Mouse (Mus musculus): ENCODE measurements around the gene Laptm4a. TPM values are rescaled to one million over a fixed set of nuclear protein-coding genes. Genes with fewer than 3 reads are reported as not detected.

The Laptm4a gene
- polyA plus RNA-seq, 1 experiment from 2014 or later, result 173 TPM

DNA sequence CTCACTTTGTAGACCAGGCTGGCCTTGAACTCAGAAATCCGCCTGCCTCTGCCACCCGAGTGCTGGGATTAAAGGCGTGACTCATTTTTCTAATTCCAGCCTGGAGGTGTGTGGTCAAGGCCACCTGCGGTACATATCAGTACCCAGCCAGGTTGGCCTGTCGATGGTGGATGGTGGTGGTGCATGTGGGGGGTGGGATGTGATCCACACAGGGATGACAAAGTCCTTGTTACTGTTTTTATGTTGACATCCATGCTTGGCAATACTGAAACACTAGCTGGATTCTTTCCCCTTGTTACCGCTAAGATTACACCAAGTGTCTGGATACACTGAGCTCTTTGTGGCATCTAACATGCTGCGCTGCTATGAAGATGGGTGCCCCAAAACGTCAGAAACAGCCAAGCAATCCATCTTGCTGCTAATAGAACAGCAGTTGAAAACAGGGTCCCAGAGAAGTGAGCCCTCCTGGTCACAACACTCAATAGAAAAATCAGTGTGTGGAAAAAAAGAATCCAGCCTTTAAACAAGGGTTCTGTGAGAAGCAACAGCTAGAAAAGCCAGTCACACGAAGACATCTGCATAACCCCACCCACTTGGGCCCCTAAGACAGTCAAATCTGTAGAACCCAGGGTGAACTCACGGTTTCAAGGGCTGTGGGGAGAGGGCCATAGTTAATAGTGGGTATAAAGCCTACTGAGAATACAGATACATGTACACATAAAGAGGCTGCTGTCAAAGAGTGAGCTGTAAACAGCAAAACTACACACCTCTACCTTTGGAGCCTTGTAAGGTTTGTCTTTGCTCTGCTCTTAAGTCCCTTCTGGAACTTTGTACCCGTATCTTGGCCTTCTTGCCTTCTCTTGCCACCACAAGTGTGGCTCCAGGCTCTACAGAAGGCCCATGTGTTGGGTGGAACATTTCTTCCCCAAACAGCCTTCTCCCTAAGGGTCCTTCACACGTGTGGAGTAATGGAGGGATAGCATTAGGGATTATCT is 18.8 kb downstream of the Laptm4a start:
- H3K36me3 ChIP-seq (replicated peaks; ENCODE audit: control insufficient read depth, insufficient read depth), result peaks cover 44% of the 10 kb centered on the region
- H3K27me3 ChIP-seq (ENCODE audit: control insufficient read depth, insufficient read depth, low read length), result no peaks in the 10 kb centered on the region
- no peaks in the 10 kb centered on the region for H3K9me3 ChIP-seq (ENCODE audit: control insufficient read depth, low read length)
- H3K4me1 ChIP-seq (replicated peaks; ENCODE audit: control insufficient read depth, insufficient read depth, low read length), result no peaks in the 10 kb centered on the region
- no peak overlapping the region for H3K27ac ChIP-seq
- ATAC-seq (ENCODE audit: low FRiP score) (no peak), DNase-seq (ENCODE audit: low spot score) (no peak)
- H3K4me2 ChIP-seq (replicated peaks), result no peak overlapping the region
- H3K4me3 ChIP-seq (replicated peaks; ENCODE audit: low read length), result no peak overlapping the region
- WGBS, result 70% methylated on average over 12 of the region's 12 CpGs
- H3K9ac ChIP-seq, result no peak overlapping the region

DNA sequence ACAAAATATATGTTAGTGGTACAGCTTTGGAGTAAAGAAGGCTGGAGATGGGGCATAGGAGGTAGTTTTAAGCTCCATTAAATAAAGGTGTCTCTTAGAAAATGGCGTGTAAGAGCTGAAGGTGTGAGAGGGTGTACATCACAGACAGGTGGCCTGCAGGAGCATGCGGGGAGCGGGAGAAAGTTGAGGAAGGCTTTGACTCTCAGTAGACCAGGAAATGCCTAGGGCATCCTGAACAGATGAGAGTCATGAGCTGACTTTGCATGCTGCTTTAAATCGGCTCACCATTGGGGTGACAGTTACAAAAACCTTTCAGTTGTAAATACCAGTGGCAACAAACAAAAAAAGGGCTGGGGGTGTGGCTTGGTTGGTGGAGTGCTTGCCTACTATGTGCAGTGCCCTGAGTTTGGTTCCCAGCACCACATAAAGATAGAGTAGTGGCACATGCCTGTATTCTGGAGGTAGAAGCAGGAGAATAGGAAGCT is 19.7 kb downstream of the Laptm4a start:
- Histone ChIP-seq H3K4me1 (replicated peaks; ENCODE audit: control insufficient read depth, insufficient read depth, low read length) (no peaks in the 10 kb centered on the region), H3K9ac (no peak overlapping the region), H3K36me3 (replicated peaks; ENCODE audit: control insufficient read depth, insufficient read depth) (peaks cover 35% of the 10 kb centered on the region), H3K9me3 (ENCODE audit: control insufficient read depth, low read length) (no peaks in the 10 kb centered on the region), H3K27ac (no peak overlapping the region), H3K4me2 (replicated peaks) (no peak overlapping the region), H3K4me3 (replicated peaks; ENCODE audit: low read length) (no peak overlapping the region), H3K27me3 (ENCODE audit: control insufficient read depth, insufficient read depth, low read length) (no peaks in the 10 kb centered on the region)
- ATAC-seq (ENCODE audit: low FRiP score) (no peak), DNase-seq (ENCODE audit: low spot score) (no peak)
- 73% methylated on average over 4 of the region's 4 CpGs for WGBS

DNA sequence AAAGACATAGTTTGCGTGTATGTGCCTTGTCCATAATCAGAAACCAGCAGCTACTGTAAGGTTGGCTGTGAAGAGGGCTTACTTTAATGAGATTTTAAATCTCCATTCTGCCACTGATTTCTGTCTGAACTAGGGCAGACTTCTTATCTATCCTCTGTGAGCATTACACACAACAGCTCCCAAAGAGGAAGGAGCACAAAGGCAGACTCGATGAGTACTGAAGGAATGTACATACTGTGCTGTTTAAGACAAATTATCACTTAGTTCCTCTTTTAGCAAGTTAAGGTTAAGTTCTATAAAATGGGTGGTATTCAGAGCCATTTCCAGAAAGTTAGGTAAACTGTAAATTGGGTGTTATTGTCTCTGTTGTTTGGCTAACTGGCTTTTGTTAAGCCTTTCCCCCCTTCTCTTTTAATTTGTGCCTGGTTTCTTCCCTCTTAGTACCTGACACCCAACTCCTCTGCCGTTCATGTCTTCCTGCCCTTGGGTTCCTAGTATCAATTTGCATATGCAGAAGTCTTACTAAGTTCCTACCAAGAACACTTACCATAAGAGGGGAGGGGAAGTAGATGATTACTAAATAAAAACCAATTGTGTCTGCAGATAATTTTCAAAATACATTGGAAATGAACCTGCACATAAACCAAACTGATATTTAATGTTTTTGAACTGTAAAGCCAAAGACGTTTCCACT is 20.4 kb downstream of the Laptm4a start:
- Histone ChIP-seq H3K27ac (no peak overlapping the region), H3K9ac (no peak overlapping the region), H3K36me3 (replicated peaks; ENCODE audit: control insufficient read depth, insufficient read depth) (peaks cover 28% of the 10 kb centered on the region), H3K4me2 (replicated peaks) (no peak overlapping the region), H3K9me3 (ENCODE audit: control insufficient read depth, low read length) (no peaks in the 10 kb centered on the region), H3K4me1 (replicated peaks; ENCODE audit: control insufficient read depth, insufficient read depth, low read length) (no peaks in the 10 kb centered on the region), H3K4me3 (replicated peaks; ENCODE audit: low read length) (no peak overlapping the region), H3K27me3 (ENCODE audit: control insufficient read depth, insufficient read depth, low read length) (no peaks in the 10 kb centered on the region)
- WGBS, result 78% methylated on average over 4 of the region's 4 CpGs
- ATAC-seq (ENCODE audit: low FRiP score), result no peak
- DNase-seq (ENCODE audit: low spot score), result no peak

DNA sequence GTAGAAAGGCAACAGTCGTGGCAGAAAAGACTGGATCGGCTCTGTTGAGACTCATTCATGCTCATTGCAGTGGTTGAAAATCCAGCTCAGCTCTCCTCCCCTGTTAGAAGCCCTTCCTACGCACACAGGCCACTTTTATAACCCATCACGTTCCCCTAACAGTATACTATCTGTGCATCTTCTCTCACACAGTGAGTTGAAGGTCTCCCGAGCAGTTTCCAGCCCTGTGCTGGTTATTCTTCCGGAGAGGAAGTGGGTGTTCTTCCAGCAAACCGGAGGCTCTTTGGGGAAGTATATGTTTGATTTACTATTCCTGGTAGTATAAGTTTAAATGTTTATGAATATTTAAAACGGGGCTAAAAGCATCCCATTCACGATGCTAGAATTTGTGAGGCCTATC is 25.7 kb downstream of the Laptm4a start:
- H3K27ac ChIP-seq, result no peak overlapping the region
- peak overlapping the region; percentile 79; the same call in 1 of the 2 replicates for H3K4me2 ChIP-seq (replicated peaks)
- no peak overlapping the region for H3K4me3 ChIP-seq (replicated peaks; ENCODE audit: low read length)
- H3K36me3 ChIP-seq (replicated peaks; ENCODE audit: control insufficient read depth, insufficient read depth), result no peaks in the 10 kb centered on the region
- H3K4me1 ChIP-seq (replicated peaks; ENCODE audit: control insufficient read depth, insufficient read depth, low read length), result peaks cover 5% of the 10 kb centered on the region; the same call in 1 of the 2 replicates
- DNase-seq (ENCODE audit: low spot score), result no peak
- WGBS, result 69% methylated on average over 9 of the region's 9 CpGs
- no peaks in the 10 kb centered on the region for H3K9me3 ChIP-seq (ENCODE audit: control insufficient read depth, low read length)
- no peak for ATAC-seq (ENCODE audit: low FRiP score)
- no peak overlapping the region for H3K9ac ChIP-seq
- no peaks in the 10 kb centered on the region for H3K27me3 ChIP-seq (ENCODE audit: control insufficient read depth, insufficient read depth, low read length)

DNA sequence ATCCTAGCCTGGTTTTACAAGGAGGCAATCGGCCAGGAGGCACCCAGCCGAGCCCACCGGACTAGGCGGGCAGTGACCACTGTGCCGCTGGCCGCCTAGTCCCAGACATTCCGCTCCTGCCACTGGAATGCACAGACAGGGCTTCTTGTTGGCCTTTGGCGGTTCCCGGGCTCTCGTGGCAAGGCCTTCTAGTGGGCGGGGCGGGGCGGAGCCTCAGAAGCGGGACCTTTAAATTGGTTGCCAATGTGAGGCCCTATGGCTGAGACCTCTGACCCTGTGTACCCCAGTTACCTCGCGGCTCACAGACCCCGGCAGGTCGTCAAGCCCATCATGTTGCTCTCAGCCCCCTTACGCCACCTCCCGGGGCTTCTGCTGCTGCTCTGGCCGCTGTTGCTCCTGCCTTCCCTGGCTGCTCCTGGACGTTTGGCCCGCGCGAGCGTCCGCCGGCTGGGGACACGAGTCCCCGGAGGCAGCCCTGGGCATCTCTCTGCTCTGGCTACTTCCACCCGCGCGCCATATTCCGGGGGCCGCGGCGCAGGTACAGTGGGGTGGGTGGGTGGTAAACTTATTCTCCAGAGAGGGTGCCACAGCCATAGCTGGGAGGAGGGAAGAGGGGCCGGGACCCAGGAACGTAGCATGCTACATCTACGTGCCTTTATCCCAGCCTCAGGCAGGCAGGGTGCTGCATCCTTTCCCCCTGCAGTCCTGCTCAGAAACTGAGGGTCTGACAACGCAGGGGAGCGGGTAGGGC is 26.4 kb downstream of the Laptm4a start, which contains the start of gene Matn3:
Matn3 (plus strand) TSS at position 216 of the 751 bp plus-strand sequence.
- H3K27ac ChIP-seq, result no peak within 1 kb of the TSS
- peak within 1 kb of the TSS; percentile 79 for H3K4me2 ChIP-seq (replicated peaks)
- whole genome bisulfite sequencing, result 1% methylated on average over 42 of the region's 42 CpGs
- DNase-seq (ENCODE audit: low spot score) (peak; percentile 40), ATAC-seq (ENCODE audit: low FRiP score) (peak; percentile 37; the same call in 1 of the 2 replicates)
- no peaks in the 10 kb centered on the region for H3K9me3 ChIP-seq (ENCODE audit: control insufficient read depth, low read length)
- peaks cover 5% of the 10 kb centered on the region; the same call in 1 of the 2 replicates for H3K4me1 ChIP-seq (replicated peaks; ENCODE audit: control insufficient read depth, insufficient read depth, low read length)
- peak within 1 kb of the TSS; percentile 51 for H3K9ac ChIP-seq
- peak within 1 kb of the TSS; percentile 34 for H3K4me3 ChIP-seq (replicated peaks; ENCODE audit: low read length)
- H3K36me3 ChIP-seq (replicated peaks; ENCODE audit: control insufficient read depth, insufficient read depth), result no peaks in the 10 kb centered on the region
- no peaks in the 10 kb centered on the region for H3K27me3 ChIP-seq (ENCODE audit: control insufficient read depth, insufficient read depth, low read length)

DNA sequence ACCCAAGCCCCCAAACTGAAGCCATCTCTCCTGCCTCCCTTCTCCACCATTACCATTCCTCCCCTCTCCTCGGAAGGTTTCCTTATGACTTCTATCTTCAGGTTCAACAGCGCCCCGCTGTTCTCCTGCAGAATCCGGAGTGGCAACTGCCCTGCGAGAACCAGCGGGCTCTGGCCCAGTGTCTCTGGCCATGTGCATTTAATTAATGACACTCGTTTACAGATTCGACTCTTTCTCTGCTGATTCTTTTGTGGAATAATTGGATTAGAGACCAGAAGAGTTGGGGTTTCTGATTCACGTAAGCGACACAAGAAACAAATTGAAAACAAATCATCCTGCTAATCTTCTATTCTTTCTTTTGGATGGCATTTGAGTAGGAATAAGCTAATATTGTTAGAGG is 31.7 kb downstream of the Laptm4a start:
- Histone ChIP-seq H3K36me3 (replicated peaks; ENCODE audit: control insufficient read depth, insufficient read depth) (no peaks in the 10 kb centered on the region), H3K27ac (no peak overlapping the region), H3K9ac (no peak overlapping the region), H3K4me3 (replicated peaks; ENCODE audit: low read length) (no peak overlapping the region), H3K27me3 (ENCODE audit: control insufficient read depth, insufficient read depth, low read length) (no peaks in the 10 kb centered on the region), H3K9me3 (ENCODE audit: control insufficient read depth, low read length) (no peaks in the 10 kb centered on the region), H3K4me1 (replicated peaks; ENCODE audit: control insufficient read depth, insufficient read depth, low read length) (0 out of 2 replicates have a peak, but pooled peaks cover 1% of the 10 kb centered on the region), H3K4me2 (replicated peaks) (no peak overlapping the region)
- 83% methylated on average over 10 of the region's 10 CpGs for WGBS
- DNase-seq (ENCODE audit: low spot score), result no peak
- no peak for ATAC-seq (ENCODE audit: low FRiP score)

DNA sequence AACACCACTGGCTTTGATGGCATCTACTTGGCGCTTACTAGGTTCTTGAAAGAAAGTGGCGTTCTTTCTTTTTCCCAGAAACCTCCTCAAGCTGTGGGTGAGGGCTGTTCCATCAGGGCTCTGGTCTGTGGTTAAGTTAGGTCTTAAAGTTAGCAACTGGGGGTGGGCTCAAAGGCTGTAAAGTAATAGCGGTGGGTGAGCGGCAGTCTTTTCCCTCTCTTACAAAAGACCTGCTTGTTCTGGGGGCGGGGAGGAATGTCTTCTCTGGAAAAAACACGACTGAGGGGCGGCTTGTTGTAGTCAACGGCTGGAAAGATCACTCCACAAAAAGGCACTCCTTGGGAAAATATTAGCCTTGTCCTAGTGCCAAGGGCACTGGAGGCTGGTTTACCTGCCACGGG is 32.7 kb downstream of the Laptm4a start:
- H3K9me3 ChIP-seq (ENCODE audit: control insufficient read depth, low read length), result no peaks in the 10 kb centered on the region
- 39% methylated on average over 9 of the region's 9 CpGs for WGBS
- H3K9ac ChIP-seq, result no peak overlapping the region
- H3K4me1 ChIP-seq (replicated peaks; ENCODE audit: control insufficient read depth, insufficient read depth, low read length), result no peaks in the 10 kb centered on the region
- ATAC-seq (ENCODE audit: low FRiP score) (no peak), DNase-seq (ENCODE audit: low spot score) (no peak)
- H3K27ac ChIP-seq, result no peak overlapping the region
- no peaks in the 10 kb centered on the region for H3K36me3 ChIP-seq (replicated peaks; ENCODE audit: control insufficient read depth, insufficient read depth)
- no peaks in the 10 kb centered on the region for H3K27me3 ChIP-seq (ENCODE audit: control insufficient read depth, insufficient read depth, low read length)
- no peak overlapping the region for H3K4me3 ChIP-seq (replicated peaks; ENCODE audit: low read length)
- no peak overlapping the region for H3K4me2 ChIP-seq (replicated peaks)

DNA sequence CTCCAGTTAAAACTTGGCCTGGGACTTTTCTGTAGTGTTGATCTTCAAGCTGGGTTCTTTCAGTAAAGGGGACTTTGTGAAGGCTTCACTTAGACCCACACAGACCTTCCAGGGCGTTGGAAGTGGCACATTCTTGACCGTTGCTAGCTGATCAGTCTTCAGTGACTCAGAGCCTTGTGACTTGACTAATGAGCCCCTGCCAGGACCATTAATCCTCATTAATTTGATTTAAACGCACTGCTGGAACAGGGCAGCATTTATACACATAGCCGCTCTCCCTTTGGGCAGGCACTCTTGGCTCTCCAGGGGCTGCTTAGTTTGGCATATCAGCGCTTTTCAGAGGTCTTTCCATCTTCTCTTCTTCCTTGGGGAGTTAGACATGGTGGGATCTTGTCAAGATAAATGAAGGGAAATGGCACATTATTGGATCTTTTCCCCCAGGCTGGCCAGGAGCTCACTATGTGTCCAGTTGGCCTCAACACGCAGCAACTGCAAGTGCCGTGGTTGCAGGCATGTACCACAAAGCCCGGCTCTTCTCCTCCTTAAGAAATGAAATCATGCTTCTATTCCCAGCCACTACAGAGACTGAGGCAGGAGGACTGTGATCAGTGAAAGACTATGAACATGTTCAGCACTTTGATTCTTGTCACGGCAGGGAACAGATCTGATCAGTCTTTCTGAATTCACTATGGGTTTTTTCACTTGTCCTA is 40.3 kb downstream of the Laptm4a start:
- H3K36me3 ChIP-seq (replicated peaks; ENCODE audit: control insufficient read depth, insufficient read depth), result no peaks in the 10 kb centered on the region
- 0 out of 2 replicates have a peak, but pooled peaks cover 3% of the 10 kb centered on the region for H3K4me1 ChIP-seq (replicated peaks; ENCODE audit: control insufficient read depth, insufficient read depth, low read length)
- no peak overlapping the region for H3K4me2 ChIP-seq (replicated peaks)
- H3K9ac ChIP-seq, result no peak overlapping the region
- ATAC-seq (ENCODE audit: low FRiP score), result peak; percentile 27; the same call in 1 of the 2 replicates
- H3K4me3 ChIP-seq (replicated peaks; ENCODE audit: low read length), result no peak overlapping the region
- 40% methylated on average over 9 of the region's 9 CpGs for WGBS
- DNase-seq (ENCODE audit: low spot score), result no peak
- no peaks in the 10 kb centered on the region for H3K9me3 ChIP-seq (ENCODE audit: control insufficient read depth, low read length)
- H3K27ac ChIP-seq, result no peak overlapping the region
- H3K27me3 ChIP-seq (ENCODE audit: control insufficient read depth, insufficient read depth, low read length), result no peaks in the 10 kb centered on the region

All from hindbrain, embryonic 14.5 days (tissue).